Mouse (Mus musculus): ENCODE data around the gene Rerg. TPM values are rescaled to one million over a fixed set of nuclear protein-coding genes. Genes with fewer than 3 reads are reported as not detected.

Gene Rerg
- polyA plus RNA-seq, 1 experiment: not detected

GRCm38 (mm10) chr6:137114859-137115258, 55.4 kb downstream of the Rerg start:
- Histone ChIP-seq H3K27ac (ENCODE audit: insufficient read depth, low read depth, low read length) (no peak overlapping the region), H3K4me3 (ENCODE audit: insufficient read depth, low read length) (no peak overlapping the region), H3K4me1 (ENCODE audit: control insufficient read depth, insufficient read depth, low read length) (no peaks in the 10 kb centered on the region)
- TF ChIP-seq POLR2A (IDR thresholded peaks at IDR 0.05; ENCODE audit: borderline replicate concordance, low read depth, low read length): no peak
- no peak for TF ChIP-seq CTCF (IDR thresholded peaks at IDR 0.05; ENCODE audit: low read depth, low read length)

- Histone ChIP-seq H3K4me1 (ENCODE audit: control insufficient read depth, insufficient read depth, low read length) (no peaks in the 10 kb centered on the region), H3K27ac (ENCODE audit: insufficient read depth, low read depth, low read length) (no peak overlapping the region), H3K4me3 (ENCODE audit: insufficient read depth, low read length) (no peak overlapping the region)
- TF ChIP-seq CTCF (IDR thresholded peaks at IDR 0.05; ENCODE audit: low read depth, low read length) (no peak), POLR2A (IDR thresholded peaks at IDR 0.05; ENCODE audit: borderline replicate concordance, low read depth, low read length) (no peak)
Measured at GRCm38 (mm10) chr6:137111266-137111813, 59.0 kb downstream of the Rerg start.

GRCm38 (mm10) chr6:137110778-137111174, 59.5 kb downstream of the Rerg start:
- no peak overlapping the region for H3K27ac ChIP-seq (ENCODE audit: insufficient read depth, low read depth, low read length)

GRCm38 (mm10) chr6:137109811-137110777, 60.2 kb downstream of the Rerg start:
- Histone ChIP-seq H3K4me3 (ENCODE audit: insufficient read depth, low read length) (no peak overlapping the region), H3K27ac (ENCODE audit: insufficient read depth, low read depth, low read length) (no peak overlapping the region), H3K4me1 (ENCODE audit: control insufficient read depth, insufficient read depth, low read length) (no peaks in the 10 kb centered on the region)
- TF ChIP-seq CTCF (IDR thresholded peaks at IDR 0.05; ENCODE audit: low read depth, low read length): no peak
- TF ChIP-seq POLR2A (IDR thresholded peaks at IDR 0.05; ENCODE audit: borderline replicate concordance, low read depth, low read length): no peak

More at GRCm38 (mm10) chr6:137110778-137111174, 59.5 kb downstream of the Rerg start:
- Histone ChIP-seq H3K4me3 (ENCODE audit: insufficient read depth, low read length) (no peak overlapping the region), H3K4me1 (ENCODE audit: control insufficient read depth, insufficient read depth, low read length) (no peaks in the 10 kb centered on the region)
- TF ChIP-seq CTCF (IDR thresholded peaks at IDR 0.05; ENCODE audit: low read depth, low read length): no peak
- no peak for TF ChIP-seq POLR2A (IDR thresholded peaks at IDR 0.05; ENCODE audit: borderline replicate concordance, low read depth, low read length)

- Histone ChIP-seq H3K4me1 (ENCODE audit: control insufficient read depth, insufficient read depth, low read length) (no peaks in the 10 kb centered on the region), H3K27ac (ENCODE audit: insufficient read depth, low read depth, low read length) (no peak overlapping the region), H3K4me3 (ENCODE audit: insufficient read depth, low read length) (no peak overlapping the region)
- TF ChIP-seq CTCF (IDR thresholded peaks at IDR 0.05; ENCODE audit: low read depth, low read length) (no peak), POLR2A (IDR thresholded peaks at IDR 0.05; ENCODE audit: borderline replicate concordance, low read depth, low read length) (no peak)
Measured at GRCm38 (mm10) chr6:137105285-137105684, 65.0 kb downstream of the Rerg start.

GRCm38 (mm10) chr6:137102662-137103179, 67.6 kb downstream of the Rerg start:
- Histone ChIP-seq H3K4me3 (ENCODE audit: insufficient read depth, low read length) (no peak overlapping the region), H3K27ac (ENCODE audit: insufficient read depth, low read depth, low read length) (no peak overlapping the region), H3K4me1 (ENCODE audit: control insufficient read depth, insufficient read depth, low read length) (no peaks in the 10 kb centered on the region)
- TF ChIP-seq CTCF (IDR thresholded peaks at IDR 0.05; ENCODE audit: low read depth, low read length) (no peak), POLR2A (IDR thresholded peaks at IDR 0.05; ENCODE audit: borderline replicate concordance, low read depth, low read length) (no peak)

- H3K4me1 ChIP-seq (ENCODE audit: control insufficient read depth, insufficient read depth, low read length): no peaks in the 10 kb centered on the region
- no peak overlapping the region for H3K4me3 ChIP-seq (ENCODE audit: insufficient read depth, low read length)
- TF ChIP-seq POLR2A (IDR thresholded peaks at IDR 0.05; ENCODE audit: borderline replicate concordance, low read depth, low read length) (no peak), CTCF (IDR thresholded peaks at IDR 0.05; ENCODE audit: low read depth, low read length) (no peak)
- H3K27ac ChIP-seq (ENCODE audit: insufficient read depth, low read depth, low read length): no peak overlapping the region
Measured at GRCm38 (mm10) chr6:137101886-137102661, 68.2 kb downstream of the Rerg start.

- H3K4me1 ChIP-seq (ENCODE audit: control insufficient read depth, insufficient read depth, low read length): no peaks in the 10 kb centered on the region
- no peak overlapping the region for H3K27ac ChIP-seq (ENCODE audit: insufficient read depth, low read depth, low read length)
- TF ChIP-seq POLR2A (IDR thresholded peaks at IDR 0.05; ENCODE audit: borderline replicate concordance, low read depth, low read length) (no peak), CTCF (IDR thresholded peaks at IDR 0.05; ENCODE audit: low read depth, low read length) (no peak)
- H3K4me3 ChIP-seq (ENCODE audit: insufficient read depth, low read length): no peak overlapping the region
Measured at GRCm38 (mm10) chr6:137100259-137100658, 70.0 kb downstream of the Rerg start.

Data from bone marrow macrophage, adult 2 months (primary cell).